Mouse (Mus musculus): Measurements from ENCODE around the gene Letmd1.
"Not testable (repeated sequence)": the region's sequence is repeated elsewhere in the genome, so short reads cannot be mapped to it uniquely, and the experiment has no call there.

Gene Letmd1

GRCm38 (mm10) chr15:100468295-100469188, at the start of gene Letmd1:
Gene Letmd1, plus strand, starts transcription at chr15:100469023.
- DNase-seq (ENCODE audit: extremely low spot score, low spot score): peak; percentile 83

GRCm38 (mm10) chr15:100419311-100419710, 49.5 kb upstream of the Letmd1 start:
- DNase-seq (ENCODE audit: extremely low spot score, low spot score): no peak

GRCm38 (mm10) chr15:100419901-100420745, 48.7 kb upstream of the Letmd1 start:
- no peak for DNase-seq (ENCODE audit: extremely low spot score, low spot score)

GRCm38 (mm10) chr15:100421059-100421757, 47.6 kb upstream of the Letmd1 start:
- DNase-seq (ENCODE audit: extremely low spot score, low spot score): no peak

GRCm38 (mm10) chr15:100421758-100422197, 47.0 kb upstream of the Letmd1 start, which contains the start of gene Gm5475:
Gene Gm5475, plus strand, starts transcription at chr15:100422147.
- not testable (repeated sequence) for DNase-seq (ENCODE audit: extremely low spot score, low spot score)

GRCm38 (mm10) chr15:100422476-100422875, 46.3 kb upstream of the Letmd1 start:
- no peak for DNase-seq (ENCODE audit: extremely low spot score, low spot score)

GRCm38 (mm10) chr15:100422899-100423860, 45.6 kb upstream of the Letmd1 start:
- peak; percentile 97 for DNase-seq (ENCODE audit: extremely low spot score, low spot score)

GRCm38 (mm10) chr15:100423916-100424315, 44.9 kb upstream of the Letmd1 start:
- peak; percentile 40 for DNase-seq (ENCODE audit: extremely low spot score, low spot score)

GRCm38 (mm10) chr15:100424396-100425122, 44.3 kb upstream of the Letmd1 start, which contains the start of gene Slc11a2:
Gene Slc11a2, minus strand, starts transcription at chr15:100425072.
- DNase-seq (ENCODE audit: extremely low spot score, low spot score): peak; percentile 28

- DNase-seq (ENCODE audit: extremely low spot score, low spot score): no peak
Observed at GRCm38 (mm10) chr15:100428296-100428905, 40.4 kb upstream of the Letmd1 start.

GRCm38 (mm10) chr15:100429959-100430565, 38.8 kb upstream of the Letmd1 start:
- DNase-seq (ENCODE audit: extremely low spot score, low spot score): no peak

GRCm38 (mm10) chr15:100433234-100433633, 35.6 kb upstream of the Letmd1 start:
- no peak for DNase-seq (ENCODE audit: extremely low spot score, low spot score)

GRCm38 (mm10) chr15:100436112-100436511, 32.7 kb upstream of the Letmd1 start:
- no peak for DNase-seq (ENCODE audit: extremely low spot score, low spot score)

- DNase-seq (ENCODE audit: extremely low spot score, low spot score): no peak
Observed at GRCm38 (mm10) chr15:100436518-100436917, 32.3 kb upstream of the Letmd1 start.

- DNase-seq (ENCODE audit: extremely low spot score, low spot score): peak; percentile 83
Observed at GRCm38 (mm10) chr15:100443126-100443922, 25.5 kb upstream of the Letmd1 start.

- DNase-seq (ENCODE audit: extremely low spot score, low spot score): no peak
Observed at GRCm38 (mm10) chr15:100446887-100447286, 21.9 kb upstream of the Letmd1 start.

GRCm38 (mm10) chr15:100448572-100448971, 20.3 kb upstream of the Letmd1 start:
- DNase-seq (ENCODE audit: extremely low spot score, low spot score): no peak

GRCm38 (mm10) chr15:100449495-100449894, 19.3 kb upstream of the Letmd1 start:
- DNase-seq (ENCODE audit: extremely low spot score, low spot score): no peak
